Mouse (Mus musculus): ENCODE results near the gene Tbc1d13.

Tbc1d13 gene

DNA sequence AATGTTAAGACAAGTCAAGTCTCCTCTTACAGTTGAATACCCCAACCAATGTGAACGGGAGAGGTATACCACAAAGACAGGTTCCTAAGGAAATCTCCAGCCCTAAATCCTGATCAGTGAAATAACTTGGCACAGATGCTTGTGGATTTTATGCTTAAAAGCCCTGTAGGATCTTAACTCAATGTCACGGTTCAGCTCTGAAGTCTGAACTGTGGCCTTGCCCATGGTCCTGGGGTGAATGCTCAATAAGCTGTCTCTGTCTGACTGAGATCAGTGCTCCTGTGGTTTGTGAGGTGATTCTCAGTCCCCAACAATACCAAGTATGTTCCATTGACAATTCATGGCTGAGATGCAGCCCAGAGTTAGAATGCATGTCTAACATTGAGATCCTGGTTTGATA lies 48.9 kb downstream of the Tbc1d13 start:
- no peak for DNase-seq

DNA sequence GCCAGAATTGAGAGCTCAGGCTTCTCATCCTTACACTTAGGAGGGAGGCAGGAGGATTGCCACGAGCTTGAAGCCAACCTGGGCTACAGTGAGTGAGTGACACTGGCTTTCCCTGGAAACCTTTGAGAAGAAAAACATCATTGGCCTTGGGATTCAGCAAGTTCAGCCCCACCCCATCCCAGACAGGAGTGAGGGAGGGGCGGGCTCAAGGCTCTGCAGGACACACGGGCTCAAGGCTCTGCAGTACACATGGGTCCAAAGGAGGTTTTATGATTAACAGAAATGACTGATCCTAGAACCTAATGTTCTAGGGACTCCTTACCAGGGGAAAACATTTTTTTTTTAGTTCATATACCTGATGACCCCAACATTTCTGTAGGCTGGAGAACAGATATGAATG lies 50.2 kb downstream of the Tbc1d13 start:
- no peak for DNase-seq

DNA sequence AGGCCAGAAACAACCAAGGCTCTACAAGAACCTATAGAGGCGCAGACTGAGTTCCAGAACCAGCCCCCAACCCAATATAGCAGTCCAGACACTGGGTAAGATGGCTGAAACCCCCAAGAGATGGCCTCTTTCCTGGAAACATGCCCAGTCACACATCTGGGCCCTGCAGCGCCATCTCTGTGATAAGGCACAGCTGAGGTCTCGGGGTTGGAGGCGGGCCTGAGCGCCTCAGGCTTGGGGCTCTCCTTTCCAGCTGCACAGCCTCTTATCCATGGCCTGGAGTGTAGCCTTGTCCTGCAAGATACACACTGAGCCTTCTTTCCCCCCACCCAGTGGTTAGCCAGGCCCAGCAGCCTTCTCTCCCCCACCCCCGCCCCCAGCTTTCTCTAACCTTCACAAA lies 51.7 kb downstream of the Tbc1d13 start:
- no peak for DNase-seq

DNA sequence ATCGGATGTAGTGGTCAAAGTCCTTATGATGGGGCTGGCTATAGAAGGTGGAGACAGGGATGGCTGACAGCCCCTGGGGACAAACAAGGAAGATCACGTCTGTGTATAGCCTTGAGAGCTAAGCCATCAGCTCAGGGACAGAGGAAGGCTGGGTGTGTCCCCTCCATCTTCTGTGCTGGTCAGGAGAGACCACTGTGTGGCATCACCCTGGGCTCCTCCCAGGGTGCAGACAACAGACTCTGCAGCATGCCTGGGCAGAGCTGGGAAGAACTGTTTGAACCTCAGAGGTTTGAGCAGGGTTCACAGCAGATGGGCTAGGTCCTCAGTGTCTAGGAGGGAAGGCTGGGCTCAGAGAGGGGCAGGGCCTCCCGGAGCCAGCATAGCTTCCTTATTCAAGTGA lies 52.1 kb downstream of the Tbc1d13 start:
- DNase-seq = no peak

DNA sequence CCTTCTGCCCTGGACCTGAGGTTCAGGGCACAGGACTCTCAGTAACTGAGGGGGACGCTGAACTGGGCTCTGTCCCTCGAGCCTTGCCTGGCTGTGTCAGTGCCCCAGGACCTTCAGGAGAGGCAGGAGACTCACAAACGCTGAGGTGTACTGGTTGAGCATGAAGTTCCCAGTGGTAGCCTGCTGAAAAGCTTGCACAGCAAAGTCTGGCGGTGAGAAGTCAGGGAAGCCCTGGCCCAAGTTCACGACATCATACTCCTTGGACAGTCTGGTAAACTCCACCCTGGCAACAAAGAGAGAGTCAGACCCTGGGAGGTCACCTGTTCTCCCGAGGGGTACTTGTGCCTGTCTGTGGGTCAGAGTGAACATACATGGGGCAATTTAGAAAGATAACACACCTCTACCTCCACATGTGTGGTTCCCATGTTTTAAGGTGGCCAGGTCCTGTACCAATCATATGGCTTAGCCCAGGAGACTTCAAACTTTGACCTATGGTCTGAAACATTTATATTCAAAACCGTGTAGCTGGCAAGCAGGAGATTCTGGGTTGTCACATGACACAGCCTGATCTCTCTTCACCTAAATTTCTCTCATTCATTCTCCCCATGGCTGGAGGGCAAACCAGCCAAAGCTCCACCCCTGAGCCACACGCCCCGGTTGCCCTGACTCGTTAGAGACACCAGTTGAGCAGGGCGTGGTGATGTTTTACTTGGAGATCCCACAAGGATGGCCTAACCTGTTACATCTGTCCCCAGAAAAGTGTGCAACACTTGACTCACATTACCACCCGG lies 58.4 kb downstream of the Tbc1d13 start:
- no peak for DNase-seq

DNA sequence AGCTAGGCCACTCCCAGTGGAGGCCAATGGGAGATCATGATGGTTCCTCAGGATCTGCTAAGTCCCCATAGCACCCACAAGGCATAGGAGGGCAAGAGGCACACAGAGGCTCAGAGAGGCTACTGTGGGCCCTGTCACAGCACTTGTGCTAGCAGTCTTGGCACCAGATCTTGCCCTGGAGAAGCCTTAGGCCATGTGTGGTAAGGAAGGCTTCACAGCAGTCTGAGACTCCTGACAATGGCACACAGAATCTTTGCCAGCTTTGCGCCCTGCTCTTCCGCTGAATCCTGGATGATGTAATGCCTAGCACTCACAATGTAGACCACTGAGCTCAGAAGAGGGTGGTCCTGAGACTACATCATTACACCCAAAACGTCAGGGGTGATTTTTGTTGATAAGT lies 61.1 kb downstream of the Tbc1d13 start:
- DNase-seq = no peak

DNA sequence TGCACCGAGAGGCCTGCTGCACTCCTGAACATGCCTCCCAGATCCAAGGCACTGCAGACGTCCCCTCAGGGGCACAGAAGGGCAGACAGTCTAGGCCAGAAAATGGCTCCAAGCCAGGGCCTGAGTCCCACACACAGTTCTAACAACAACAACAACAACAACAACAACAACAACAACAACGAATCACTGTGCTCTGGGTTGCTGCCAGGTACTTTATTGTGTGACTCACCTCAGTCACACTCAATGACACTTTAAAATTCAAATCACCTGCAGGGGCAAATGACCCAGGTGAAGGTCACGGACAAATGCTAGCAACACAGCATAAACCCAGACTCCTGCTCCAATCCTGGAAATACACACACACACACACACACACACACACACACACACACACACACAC lies 64.5 kb downstream of the Tbc1d13 start:
- DNase-seq = no peak

DNA sequence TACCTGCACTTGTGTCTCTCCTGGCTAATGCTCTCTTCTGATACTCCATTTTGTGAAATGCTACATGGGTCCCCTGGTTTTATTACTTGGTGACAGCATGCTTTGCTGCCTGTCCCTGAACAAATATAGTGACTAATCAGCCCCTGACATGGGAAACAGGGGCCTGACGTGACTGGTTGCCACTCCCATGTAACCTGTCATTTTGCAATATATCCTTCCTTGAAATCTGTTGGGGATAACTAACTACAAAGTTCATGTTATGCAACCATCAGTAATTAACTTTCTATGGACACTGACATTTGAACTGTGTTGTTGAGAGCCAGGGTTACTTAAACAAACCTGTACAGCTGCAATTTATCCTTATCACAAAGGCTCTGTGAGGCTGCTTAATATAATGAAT lies 66.4 kb downstream of the Tbc1d13 start:
- no peak for DNase-seq

DNA sequence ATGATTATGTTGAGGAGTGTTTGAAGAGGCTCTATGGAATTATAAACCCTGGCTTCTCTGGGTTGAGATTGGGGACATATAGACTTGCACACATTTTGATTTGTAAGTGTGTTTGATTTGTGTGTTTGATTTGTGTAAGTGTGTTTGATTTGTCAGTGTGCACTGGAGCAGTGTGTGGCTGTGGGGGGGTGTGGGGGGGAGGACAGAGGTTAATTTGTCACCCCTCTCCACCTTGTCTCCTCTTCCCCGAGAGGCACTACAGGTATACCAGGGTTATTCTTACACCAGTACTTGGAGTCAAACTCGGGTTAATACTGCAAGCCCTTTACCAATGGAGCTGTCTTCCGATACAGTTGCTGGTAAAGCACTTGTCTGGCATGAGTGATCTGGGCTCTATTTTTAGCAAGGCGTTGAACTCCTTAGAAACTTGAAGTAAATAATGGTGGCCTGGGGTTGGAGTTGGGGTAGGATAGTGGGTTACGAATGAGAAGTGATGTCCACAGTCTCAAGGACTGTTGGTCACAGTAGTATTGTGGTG lies 66.9 kb downstream of the Tbc1d13 start:
- no peak for DNase-seq

Measured in thymus, adult 18-20 months (tissue).